Mouse (Mus musculus): ENCODE measurements at regions not wholly inside any gene's neighbourhood (a gene's known extent, or its start where the extent isn't known, plus 50 kb on each side); places are given as distances from the start of the nearest gene placed in this dataset.
"Not testable (repeated sequence)": the region's sequence is repeated elsewhere in the genome, so short reads cannot be mapped to it uniquely, and the experiment has no call there.

GRCm38 (mm10) chr15:62282116-62282515 lies 1359.3 kb upstream of the A1bg start:
- no peak for DNase-seq

GRCm38 (mm10) chr15:62279526-62279925 lies 1356.7 kb upstream of the A1bg start:
- no peak for DNase-seq

- DNase-seq, result no peak
Observed at GRCm38 (mm10) chr15:62274818-62275217, 1352.0 kb upstream of the A1bg start.

GRCm38 (mm10) chr15:62273855-62274488 lies 1351.2 kb upstream of the A1bg start:
- DNase-seq, result no peak

GRCm38 (mm10) chr15:62272755-62273154 lies 1349.9 kb upstream of the A1bg start:
- DNase-seq, result no peak

GRCm38 (mm10) chr15:62271428-62271827 lies 1348.6 kb upstream of the A1bg start:
- DNase-seq, result no peak

GRCm38 (mm10) chr15:62268189-62268588 lies 1345.4 kb upstream of the A1bg start:
- no peak for DNase-seq

GRCm38 (mm10) chr15:62267536-62267935 lies 1344.7 kb upstream of the A1bg start:
- DNase-seq, result no peak

GRCm38 (mm10) chr15:62266025-62266424 lies 1343.2 kb upstream of the A1bg start:
- no peak for DNase-seq

- DNase-seq, result no peak
Observed at GRCm38 (mm10) chr15:62265484-62265937, 1342.7 kb upstream of the A1bg start.

GRCm38 (mm10) chr15:62264966-62265365 lies 1342.2 kb upstream of the A1bg start:
- DNase-seq, result no peak

GRCm38 (mm10) chr15:62264183-62264582 lies 1341.4 kb upstream of the A1bg start:
- DNase-seq, result no peak

GRCm38 (mm10) chr15:62262487-62262886 lies 1339.7 kb upstream of the A1bg start:
- DNase-seq, result no peak

- DNase-seq, result peak; percentile 42
Observed at GRCm38 (mm10) chr15:62261520-62261919, 1338.7 kb upstream of the A1bg start.

GRCm38 (mm10) chr15:62258611-62259010 lies 1335.8 kb upstream of the A1bg start:
- no peak for DNase-seq

- DNase-seq, result peak; percentile 74
Observed at GRCm38 (mm10) chr15:62257955-62258354, 1335.1 kb upstream of the A1bg start.

- DNase-seq, result no peak
Observed at GRCm38 (mm10) chr15:62257110-62257667, 1334.4 kb upstream of the A1bg start.

- no peak for DNase-seq
Observed at GRCm38 (mm10) chr15:62255571-62255970, 1332.8 kb upstream of the A1bg start.

- no peak for DNase-seq
Observed at GRCm38 (mm10) chr15:62253724-62254123, 1330.9 kb upstream of the A1bg start.

GRCm38 (mm10) chr15:62252078-62252833 lies 1329.4 kb upstream of the A1bg start:
- not testable (repeated sequence) for DNase-seq

GRCm38 (mm10) chr15:62249436-62249835 lies 1326.6 kb upstream of the A1bg start:
- no peak for DNase-seq

GRCm38 (mm10) chr15:62246561-62247079 lies 1323.8 kb upstream of the A1bg start:
- DNase-seq, result no peak

GRCm38 (mm10) chr15:62245237-62245636 lies 1322.4 kb upstream of the A1bg start:
- no peak for DNase-seq
